Mouse (Mus musculus) megakaryocyte, adult 5-6 weeks (primary cell): ENCODE results near the gene Fam114a2. TPM values are rescaled to one million over a fixed set of nuclear protein-coding genes. Genes with fewer than 3 reads are reported as not detected.
A peak's percentile ranks its signal among the peaks of the same experiment; 100 is the strongest.

Source experiments
- ATAC-seq: 2 replicates; pipeline ENCODE4 v1.8.0; 2016; ENCODE audit warnings: mild to moderate bottlenecking, inconsistent platforms; ENCODE audit not compliant: poor library complexity, severe bottlenecking
- total RNA-seq, 2 experiments: library from RNA; stranded (forward) in 1 of 2; stranded (reverse) in 1 of 2; fragments of 153-499, 151-499 nt in 1 of 2; fragments of 221-1000, 200-1000 nt in 1 of 2; gene quantifications; 2 replicates each; pipeline versions ENCODE4 v1.2.3 to v1.2.4; 2015 to 2017

Fam114a2 gene
- total RNA-seq, 2 experiments from 2014 or later = 32.6 to 43.6 TPM

DNA sequence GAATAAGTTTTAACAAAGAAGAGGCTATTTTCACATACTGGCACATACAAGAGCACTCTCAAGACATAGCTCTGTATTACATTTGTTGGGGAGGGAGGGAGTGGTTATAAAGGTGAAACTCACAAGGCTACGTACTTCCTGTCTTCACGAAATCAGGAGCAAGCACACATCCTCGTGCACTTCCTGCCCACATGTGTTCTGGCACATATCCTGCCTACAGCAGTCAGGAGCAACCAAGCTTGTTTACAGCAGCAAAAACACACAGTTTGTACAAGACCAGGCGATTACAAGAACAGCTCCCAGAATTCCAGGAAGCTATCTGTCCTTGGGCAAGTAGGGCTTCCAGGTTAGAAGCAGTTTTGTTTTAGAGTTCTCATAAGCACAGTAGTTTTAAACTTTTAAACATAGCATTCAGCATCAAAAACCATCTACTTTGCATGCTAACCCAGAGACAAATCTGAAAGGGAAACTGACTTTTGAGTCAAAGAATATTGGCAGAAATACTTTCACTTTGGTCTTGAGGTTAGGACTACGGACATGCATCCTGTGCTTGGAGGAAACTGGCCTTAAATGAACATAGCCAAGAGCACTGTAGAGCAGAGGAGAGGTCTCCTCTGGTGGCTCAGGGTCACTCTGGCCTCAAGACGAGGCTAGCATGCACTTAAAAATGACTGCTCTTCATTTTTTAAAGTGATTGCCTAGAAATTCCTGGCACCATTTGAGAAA is 73.0 kb downstream of the Fam114a2 start:
- ATAC-seq = peak; percentile 38; the same call in 1 of the 2 replicates

DNA sequence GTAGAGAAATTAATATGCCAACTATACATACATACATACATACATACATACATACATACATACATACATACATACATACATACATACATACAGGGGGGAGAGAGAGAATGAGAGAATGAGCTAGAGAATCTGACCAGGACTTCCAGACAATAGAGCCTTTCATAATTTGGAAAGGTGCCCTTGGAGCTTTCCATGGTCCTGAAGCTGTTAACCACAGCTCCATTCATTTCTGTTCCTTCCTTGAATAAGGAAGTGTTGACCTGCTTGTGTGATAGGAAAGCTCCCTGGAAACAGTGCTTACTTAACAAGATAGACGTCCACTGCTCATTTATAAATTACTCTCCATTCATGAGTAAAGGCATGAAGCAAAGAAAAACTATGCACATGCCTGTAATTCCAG is 84.3 kb downstream of the Fam114a2 start:
- no peak for ATAC-seq

Other genes starting within 250 kb of the Fam114a2 start
- 39.9 and 47.9 TPM in 2 replicates for gene Mfap3, start within 50 bp of the Fam114a2 start, total RNA-seq (2015)
- 36.4 and 45.1 TPM in 2 replicates for gene Mfap3, start within 50 bp of the Fam114a2 start, total RNA-seq (2017)
- gene Galnt10, start 126.8 kb upstream of the Fam114a2 start, total RNA-seq (2015) = 14.6 and 16.6 TPM in 2 replicates
- gene Galnt10, start 126.8 kb upstream of the Fam114a2 start, total RNA-seq (2017) = 22.2 and 28.7 TPM in 2 replicates